Mouse (Mus musculus): Measurements from ENCODE around the gene Apom.
"Not testable (repeated sequence)": the region's sequence is repeated elsewhere in the genome, so short reads cannot be mapped to it uniquely, and the experiment has no call there.

The Apom gene

DNA sequence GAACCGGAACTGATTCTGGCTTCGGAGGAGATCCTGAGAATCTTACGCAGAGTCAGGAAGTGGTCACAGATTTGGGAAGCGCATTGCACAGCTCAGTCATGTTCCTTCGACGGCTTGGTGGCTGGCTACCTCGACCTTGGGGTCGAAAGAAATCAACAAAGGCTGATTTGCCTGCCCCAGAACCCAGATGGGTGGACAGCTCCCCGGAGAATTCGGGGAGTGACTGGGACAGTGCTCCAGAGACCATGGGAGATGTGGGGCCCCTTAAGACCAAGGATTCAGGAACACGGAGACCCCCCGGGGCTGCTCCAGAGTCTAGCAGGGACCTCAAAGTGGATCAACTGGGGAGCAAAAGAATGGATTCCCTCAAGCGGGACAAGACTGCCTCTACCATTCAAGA lies 4.8 kb downstream of the Apom start:
- no peak for DNase-seq (ENCODE audit: low spot score in 2 of 2)

DNA sequence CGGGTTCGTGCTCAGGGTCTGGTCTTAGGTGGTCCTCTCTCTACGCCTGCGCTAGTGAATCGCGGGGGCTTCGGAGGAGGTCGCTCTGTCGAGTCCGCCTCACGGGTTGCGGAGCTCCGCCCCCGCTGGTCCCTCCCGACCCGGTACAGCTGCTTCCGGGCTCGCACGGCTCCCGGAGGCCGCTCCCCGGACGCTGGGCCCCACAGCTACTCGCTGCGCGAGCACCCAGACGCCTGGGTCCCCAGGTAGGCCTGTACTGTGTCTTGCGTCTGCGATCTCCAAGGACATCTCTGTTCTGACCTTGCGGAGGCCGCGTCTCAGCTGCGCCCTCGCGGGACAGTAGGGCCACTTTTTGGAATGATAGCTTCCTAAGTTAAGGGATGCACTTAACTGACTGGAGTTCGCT lies 5.6 kb downstream of the Apom start, which contains the start of gene D17H6S53E:
Gene D17H6S53E, plus strand, starts transcription at position 168 of the 406 bp plus-strand sequence.
- DNase-seq (ENCODE audit: low spot score in 2 of 2): peak; percentile 71 to 79

DNA sequence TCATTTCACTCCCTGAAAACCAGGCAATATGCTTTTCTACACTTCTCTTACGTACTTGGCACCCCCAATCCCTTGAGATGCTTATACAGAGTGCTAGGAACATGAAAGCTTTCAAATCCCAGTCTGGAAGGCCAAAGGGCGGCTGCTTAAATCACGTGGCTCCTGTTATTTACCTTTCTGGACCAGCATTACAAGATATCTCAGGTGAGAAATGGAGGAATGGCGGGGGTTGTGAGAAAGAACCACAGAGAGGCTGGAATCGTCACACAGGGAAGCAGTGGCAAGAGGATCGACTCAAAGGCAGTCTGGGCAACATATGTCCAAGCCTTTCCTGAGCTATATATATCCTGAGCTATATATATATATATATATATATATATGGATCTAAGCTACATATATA lies 6.3 kb downstream of the Apom start:
- no peak for DNase-seq (ENCODE audit: low spot score in 2 of 2)

DNA sequence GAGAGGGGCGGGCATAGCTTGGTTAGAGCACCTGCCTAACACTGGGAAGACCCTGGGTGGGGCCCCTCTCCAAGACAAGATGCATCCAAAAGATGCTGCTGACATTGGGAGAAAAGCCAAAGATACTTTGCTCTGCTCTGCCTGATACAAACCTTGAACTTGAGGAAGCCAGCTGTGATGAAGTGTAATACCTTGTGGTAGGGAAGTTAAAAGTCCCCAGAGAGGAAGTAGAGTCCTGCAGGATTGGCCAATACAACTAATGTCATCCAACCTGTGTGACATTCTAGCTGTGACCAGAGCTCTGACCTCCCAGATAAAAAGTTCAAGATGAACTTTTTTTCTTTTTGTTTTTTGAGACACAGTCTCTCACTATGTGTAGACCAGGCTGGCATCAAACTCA lies 6.8 kb downstream of the Apom start:
- no peak for DNase-seq (ENCODE audit: low spot score in 2 of 2)

DNA sequence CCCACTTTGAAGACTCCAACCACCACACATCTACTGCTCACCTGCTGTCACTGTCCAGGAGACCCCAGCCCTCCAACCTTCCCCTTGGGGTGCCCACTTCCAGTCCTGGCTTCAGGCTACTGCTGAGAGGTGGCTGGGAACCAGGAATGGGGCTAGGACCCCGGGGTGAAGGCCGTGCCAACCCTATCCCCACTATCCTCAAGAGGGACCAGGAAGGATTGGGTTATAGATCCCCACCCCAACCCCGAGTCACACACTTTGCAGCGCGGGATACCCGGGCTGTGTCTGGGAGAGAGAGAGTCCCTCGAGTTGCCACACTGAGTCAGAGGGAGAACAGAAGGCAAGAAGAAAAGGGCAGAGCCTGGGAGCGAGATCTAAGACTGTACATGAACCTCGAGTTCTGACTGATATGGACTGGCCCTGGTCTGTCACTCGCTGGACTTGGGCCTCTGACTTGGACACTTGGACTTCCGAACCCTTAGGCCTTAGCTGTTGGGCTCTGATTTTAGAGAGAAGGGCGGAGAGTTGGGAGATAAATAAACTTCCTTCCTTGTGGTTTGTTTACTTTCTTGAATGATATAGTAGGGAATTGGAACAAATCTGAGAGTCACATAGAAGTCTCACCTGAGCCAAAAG lies 7.5 kb downstream of the Apom start:
- DNase-seq (ENCODE audit: low spot score in 2 of 2): not testable (repeated sequence)

DNA sequence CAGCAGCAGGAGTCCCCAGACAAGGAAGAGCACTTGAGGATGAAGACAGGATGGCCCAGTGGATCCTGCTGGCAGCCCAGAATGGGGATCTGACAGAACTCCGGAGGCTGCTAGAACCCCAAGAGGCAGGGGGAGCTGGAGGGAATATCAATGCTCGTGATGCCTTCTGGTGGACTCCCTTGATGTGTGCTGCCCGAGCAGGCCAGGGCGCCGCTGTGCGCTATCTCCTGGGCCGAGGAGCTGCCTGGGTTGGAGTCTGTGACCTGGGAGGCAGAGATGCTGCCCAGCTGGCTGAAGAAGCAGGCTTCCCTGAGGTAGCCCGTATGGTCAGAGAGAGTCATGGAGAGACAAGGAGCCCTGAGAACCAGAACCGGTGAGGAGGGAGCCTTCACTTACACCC lies 8.6 kb downstream of the Apom start:
- DNase-seq (ENCODE audit: low spot score in 2 of 2): not testable (repeated sequence)

DNA sequence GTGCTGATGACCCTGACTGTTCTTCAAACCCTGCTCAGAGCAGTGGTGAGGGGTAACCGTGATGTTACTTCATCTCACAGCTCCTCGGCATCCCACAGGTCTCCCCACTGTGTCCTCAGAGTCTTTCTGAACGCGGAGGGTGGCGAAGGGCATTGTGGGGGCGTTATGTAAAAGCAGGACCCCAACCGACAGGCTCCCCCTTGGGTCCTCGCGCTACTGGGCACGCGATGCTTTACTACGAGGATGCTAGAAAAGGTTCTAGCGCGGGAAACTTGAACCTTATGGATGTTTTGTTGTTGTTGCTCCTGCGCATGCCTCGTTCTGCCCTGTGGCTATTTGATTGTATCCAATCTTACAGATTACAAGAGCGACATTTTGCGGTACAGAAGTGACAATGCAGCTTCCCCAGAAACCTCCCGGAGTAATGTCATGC lies 10.0 kb downstream of the Apom start, which contains the start of gene Csnk2b:
Gene Csnk2b, minus strand, starts transcription at position 183 of the 433 bp plus-strand sequence.
- DNase-seq (ENCODE audit: low spot score in 2 of 2): no peak

DNA sequence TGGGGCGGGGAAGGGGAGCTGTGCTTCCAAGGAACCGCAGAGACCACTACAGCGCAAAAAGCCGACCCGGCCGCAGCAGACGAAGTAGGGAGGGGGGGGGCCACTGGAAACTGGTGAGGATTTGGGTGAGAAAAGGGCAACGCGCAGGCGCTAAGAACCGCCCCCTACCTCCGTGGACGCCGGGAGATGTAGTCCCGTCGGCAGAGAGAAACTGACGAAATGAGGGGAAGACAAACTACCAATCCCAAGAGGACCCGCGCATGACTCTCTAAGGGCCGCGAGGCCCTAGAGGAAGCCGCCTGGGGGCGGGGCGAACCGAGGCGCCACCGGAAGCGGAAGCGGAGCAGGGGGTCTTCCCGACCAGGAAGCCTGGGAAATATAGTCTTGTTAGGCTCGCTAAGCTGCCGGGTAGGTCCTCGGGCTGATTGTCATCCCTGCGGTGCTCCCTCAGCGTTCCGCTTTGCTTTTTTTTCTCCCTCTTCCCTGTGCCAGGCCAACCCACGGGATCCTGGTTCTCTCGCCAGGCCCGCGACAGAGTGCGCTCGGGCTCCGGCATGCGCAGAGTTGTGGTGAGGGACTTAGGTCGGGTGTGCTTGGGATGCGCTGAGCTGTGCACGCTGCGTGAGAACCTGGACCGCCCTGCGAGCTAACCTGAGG lies 10.6 kb downstream of the Apom start, which contains the start of gene Gpank1:
Gene Gpank1, plus strand, starts transcription at position 313 of the 657 bp plus-strand sequence.
- peak; percentile 94 to 98 for DNase-seq (ENCODE audit: low spot score in 2 of 2)

DNA sequence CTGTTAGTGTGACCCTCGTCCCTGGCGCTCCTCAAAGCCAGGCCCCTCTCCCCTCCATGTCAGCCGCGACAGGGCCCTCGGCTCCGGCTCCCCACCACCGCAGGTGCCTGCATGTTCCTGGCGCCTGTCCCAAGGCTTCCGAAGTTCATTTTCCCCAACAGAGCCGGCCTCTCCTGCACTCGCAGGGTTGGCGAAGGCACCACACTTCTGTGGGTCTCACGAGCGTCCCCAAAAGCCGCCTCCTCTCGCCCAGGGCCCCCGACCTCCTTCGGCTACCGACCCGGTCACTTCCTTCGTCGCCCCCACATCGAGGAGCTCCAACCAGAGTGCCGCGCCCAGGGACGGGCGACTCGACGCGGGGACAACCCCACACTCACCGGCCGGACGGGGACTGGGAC lies 11.1 kb downstream of the Apom start:
- DNase-seq (ENCODE audit: low spot score in 2 of 2): peak in 1 of 2 experiments; percentile 43

DNA sequence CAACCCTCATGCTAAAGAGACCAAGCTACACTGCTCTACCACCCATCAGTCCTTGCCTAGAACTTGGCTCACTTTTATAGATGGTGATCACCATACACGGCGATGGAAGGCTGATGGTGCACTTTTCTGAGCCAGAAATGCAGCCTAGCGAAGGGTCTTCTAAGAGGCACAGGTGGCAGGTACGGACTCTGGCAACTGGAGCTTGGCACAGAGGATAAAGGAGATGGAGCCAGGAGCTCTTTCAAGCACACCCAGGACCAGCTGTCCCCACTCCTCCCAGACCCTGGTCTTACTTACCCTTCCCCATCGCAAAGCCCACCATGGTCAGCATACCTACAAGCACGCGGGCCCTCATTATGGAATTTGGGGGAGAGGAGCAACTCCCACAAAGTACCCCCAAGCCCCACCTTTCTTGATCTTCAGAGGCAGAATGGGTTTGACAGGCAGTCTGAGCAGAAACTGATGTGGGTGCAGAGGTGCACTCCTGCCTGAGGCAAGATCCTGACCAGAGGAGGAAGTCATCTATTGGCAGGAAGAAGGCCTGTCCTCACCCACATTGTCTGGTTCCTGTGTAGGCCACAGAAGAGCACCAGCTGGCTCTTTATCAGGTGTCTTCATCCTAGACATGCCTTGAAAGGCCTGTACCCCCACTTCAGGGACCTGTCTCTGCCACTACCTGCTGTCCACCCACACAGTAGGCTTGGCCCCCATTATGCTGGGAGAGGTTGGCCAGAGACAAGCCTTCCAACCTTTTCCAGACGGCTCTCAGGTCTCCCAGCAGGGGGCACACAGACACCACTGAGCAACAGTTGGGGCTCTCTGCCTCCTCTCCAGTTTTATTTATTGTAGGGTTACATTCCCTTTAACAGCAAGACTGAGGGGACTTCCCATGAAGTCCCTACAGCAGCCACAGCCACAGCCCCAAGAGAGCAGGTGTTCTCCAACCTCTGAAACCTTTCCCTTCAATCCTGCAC lies 16.5 kb downstream of the Apom start, which contains the start of gene Ly6g5b:
Gene Ly6g5b, minus strand, starts transcription at position 383 of the 974 bp plus-strand sequence.
- no peak for DNase-seq (ENCODE audit: low spot score in 2 of 2)

DNA sequence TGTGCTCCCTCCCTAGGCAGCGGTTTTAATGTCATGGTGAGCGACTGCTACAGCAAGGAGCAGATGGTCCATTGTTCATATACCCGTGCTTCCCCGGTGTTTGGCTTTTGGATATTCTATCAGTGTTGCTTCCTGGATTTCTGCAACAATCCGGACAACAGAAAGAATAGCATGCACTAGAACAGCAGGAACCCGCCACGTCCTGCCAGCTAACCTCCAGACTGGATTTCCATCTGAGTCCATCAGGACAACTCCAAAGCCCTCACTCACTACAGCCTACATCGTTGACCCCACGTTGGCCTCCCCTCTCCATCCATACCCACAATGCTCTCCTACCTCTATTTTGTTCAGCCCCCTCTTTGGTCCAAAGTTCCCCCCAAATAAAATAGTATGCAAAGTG lies 20.1 kb downstream of the Apom start:
- DNase-seq (ENCODE audit: low spot score in 2 of 2): no peak

DNA sequence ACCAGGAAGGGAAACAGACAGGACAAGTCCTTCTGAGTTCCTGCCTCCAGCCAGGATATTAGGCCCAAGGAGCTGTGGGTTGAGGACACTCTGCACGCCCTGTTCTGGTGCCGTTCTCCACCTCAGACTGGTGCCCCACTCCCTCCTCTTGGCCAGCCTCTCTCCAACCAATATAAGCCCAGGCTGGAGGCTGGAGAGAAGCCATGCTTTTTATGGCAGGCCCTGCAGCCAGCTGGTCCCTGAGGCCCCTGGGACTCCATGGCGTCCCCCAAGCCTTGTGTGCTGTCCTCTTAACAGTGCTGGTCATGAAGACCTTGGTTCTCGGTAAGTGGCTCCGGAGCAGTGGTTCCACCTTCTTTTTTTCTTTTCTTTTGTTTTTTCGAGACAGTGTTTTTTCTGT lies 23.8 kb downstream of the Apom start, which contains the start of gene Ly6g5c:
Gene Ly6g5c, plus strand, starts transcription at position 183 of the 400 bp plus-strand sequence.
- DNase-seq (ENCODE audit: low spot score in 2 of 2): no peak

DNA sequence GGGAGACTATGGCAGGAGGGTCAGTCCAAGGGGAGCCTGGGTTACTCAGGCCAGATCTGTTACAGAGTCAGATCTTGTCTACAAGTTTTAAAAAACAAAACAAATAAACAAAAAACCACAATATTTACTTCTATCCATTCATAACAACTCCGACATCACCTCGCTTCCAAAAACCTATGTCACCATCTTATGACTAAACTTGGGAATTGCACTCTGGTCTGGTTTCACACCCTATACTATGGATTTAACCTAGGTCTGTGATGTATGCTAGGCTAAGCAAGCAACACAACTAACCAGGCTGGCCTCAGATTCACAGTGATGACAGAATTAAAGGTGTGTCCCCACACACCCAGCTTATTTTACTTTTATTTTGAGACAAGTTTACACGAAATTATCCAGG lies 25.3 kb downstream of the Apom start:
- no peak for DNase-seq (ENCODE audit: low spot score in 2 of 2)

DNA sequence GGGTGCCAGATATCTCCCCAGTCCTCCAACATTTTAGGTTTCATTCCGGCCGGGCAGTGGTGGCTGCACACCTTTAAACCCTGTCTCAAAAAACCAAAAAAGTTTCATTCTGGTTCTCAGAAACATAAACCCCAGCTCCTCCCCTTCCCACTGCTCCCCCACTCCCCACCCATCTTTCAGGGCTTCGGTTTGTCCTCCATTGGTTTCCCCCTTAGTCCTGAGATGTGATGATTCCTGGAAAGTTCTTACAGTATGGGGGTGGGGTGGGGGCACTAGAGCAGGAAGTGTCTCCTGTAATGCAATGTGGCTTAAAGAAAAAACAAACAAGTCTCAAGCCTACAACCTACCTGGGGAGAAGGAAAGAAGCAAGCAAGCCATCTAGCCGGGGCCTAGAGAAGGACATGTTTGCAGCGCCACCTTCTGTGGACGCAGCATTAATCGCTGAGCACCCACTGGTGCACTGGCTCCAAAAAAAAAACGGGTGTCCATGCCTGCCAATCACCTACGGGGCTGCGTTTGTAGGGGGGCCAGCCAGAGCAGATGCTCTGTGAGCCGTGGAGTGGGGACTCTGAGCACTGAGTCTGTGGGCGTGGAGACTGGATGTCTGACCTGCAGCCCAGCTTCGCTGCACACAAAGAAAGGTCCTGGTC lies 26.0 kb downstream of the Apom start:
- DNase-seq (ENCODE audit: low spot score in 2 of 2): peak in 1 of 2 experiments; percentile 34

DNA sequence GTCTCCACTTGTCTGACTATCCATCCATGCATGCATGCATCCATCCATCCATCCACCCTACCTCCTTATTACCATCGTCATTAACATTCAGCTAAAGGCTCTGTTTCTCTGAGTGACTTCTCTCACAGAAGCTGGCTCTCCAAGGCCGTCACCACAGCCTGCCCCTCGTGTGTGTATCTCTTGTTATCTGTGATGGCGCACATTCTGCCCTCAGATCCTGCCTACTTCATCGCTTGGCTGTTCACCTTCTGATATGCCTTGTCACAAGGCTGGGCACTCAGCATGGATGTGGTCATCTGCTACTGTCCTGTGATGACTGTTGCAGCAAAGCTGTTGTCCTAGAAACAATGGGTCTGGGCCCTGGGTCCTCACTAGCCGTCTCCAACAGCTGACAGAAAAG lies 27.1 kb downstream of the Apom start:
- DNase-seq (ENCODE audit: low spot score in 2 of 2): no peak

DNA sequence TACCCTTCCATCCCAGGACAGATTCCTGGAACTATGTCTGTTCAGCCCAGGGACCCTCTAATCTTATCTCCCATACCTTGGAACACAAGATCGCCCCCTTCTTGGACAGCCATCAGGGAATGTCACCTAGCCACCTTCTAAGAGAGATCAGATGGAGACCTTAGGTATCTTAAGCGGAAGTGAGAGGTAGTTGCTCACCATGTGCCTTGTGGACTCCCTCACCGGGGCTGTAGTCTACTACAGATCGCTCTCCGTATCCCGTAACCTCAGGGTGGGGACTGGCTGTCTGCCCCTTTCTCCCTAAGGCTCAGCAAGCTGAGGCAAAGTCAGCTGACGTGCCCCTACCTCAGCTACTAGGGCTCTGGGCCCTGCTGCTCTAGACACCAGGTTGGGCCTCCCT lies 27.8 kb downstream of the Apom start:
- DNase-seq (ENCODE audit: low spot score in 2 of 2): no peak

DNA sequence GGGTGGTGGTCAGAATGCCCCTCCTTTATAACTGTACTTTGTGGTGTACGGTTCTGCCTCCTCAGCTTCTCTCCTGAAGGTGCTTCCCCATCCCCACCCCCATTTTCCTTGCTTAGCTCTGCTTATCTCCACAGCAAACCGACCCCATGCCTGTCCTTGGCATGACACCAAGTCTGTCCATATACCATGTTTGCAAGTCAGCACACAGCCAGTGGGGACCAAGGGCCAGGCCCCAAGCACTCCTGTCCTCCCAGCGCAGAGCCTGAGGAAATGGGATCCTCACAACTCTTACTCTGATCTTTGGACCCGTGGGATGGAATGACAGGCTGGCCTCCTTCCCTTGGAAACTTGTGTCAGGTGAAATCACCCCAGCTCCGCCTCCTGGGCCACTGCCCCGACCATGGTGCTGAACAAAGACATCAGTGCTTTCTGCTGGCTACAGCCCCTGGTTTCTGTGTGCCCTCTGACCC lies 28.6 kb downstream of the Apom start:
- DNase-seq (ENCODE audit: low spot score in 2 of 2): no peak

DNA sequence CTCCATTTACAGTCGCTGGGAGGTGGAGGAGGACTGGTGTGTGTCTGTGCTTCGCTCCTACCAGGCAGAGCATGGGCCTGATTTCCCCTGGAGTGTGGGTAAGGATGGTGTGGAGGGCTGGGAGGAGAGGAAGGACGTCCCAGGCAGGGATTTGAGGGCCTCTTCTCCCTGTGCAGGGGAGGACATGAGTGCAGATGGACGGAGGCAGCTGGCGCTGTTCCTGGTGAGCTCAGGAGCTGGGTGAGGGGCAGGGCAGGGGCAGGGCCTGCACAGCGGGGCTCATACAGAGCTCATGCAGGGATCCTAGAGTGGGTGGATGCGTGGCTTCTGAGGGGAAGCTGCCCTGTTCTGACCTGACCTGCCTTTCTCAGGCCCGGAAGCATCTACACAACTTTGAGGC lies 29.6 kb downstream of the Apom start:
- DNase-seq (ENCODE audit: low spot score in 2 of 2): no peak

DNA sequence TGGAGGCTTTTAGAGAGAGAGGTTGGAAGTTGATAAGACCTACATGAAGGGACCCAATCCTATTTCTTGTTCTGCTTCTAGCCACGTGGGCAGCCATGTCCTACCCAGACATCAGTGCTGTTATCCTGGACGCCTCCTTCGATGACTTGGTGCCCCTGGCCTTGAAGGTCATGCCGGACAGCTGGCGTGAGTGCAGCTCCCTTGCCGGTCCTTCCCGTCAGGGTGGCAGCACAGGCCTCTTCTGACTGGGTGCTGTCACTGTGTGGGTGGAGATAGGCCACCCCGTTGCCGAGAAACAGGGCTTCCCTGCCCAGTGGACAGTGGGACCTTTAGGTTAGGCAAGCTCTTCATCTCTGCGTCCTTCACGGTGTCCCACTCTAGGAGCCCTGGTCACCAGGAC lies 30.7 kb downstream of the Apom start:
- DNase-seq (ENCODE audit: low spot score in 2 of 2): no peak

DNA sequence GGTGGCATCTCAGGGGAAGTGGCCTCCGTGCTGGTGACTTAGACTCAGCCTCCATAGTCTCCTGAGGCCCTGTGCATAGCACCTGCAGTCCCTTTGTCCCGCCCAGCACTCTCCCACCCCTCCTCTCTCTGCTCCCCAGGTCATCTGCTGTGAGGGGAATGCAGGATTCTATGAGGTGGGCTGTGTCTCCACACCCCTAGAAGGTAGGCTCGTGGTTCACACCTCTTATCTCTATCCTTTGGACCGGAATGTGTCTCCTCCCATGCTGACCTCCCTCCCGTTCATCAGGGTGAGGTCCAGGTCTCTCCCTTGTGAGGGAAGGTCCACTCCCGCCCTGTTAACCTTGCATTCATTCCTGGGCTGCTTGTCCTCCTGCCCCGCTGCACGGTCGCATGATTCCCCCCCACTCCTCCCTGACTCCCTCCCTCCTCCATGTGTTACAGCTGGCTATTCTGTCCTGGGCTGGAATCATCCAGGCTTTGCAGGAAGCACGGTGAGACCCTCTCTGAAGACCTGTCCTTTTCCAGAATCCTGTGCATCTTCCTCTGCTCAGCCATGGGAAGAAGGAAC lies 31.6 kb downstream of the Apom start:
- DNase-seq (ENCODE audit: low spot score in 2 of 2): no peak

DNA sequence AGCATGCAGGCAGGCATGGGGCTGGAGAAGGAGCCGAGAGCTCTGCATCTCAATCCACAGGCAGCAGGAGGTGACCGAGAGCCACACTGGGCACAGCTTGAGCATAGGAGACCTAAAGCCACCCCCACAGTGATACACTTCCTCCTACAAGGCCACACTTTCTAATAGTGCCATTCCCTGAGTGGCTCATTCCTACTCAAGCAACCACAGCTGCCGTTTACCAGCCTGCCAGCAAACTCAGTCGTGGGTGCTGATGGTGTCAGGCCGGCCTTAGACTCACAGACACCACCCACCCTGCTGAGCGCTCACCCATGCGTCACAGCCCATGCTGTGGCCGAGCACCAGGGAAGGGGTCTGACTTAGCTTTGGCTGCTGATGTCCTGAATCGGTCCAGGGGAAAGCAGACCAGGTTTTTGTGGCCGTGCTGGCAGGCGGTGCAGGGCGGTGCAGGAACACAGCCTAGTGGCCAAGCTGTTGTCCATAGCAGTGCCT lies 34.6 kb downstream of the Apom start:
- DNase-seq (ENCODE audit: low spot score in 2 of 2): no peak

Data from urinary bladder, postnatal 36 days (tissue).